Mouse (Mus musculus): Measurements from ENCODE around the gene Aph1b. TPM values are rescaled to one million over a fixed set of nuclear protein-coding genes. Genes with fewer than 3 reads are reported as not detected.
"Not testable (repeated sequence)": the region's sequence is repeated elsewhere in the genome, so short reads cannot be mapped to it uniquely, and the experiment has no call there.

Aph1b gene
- polyA plus RNA-seq, 1 experiment, result 6.5 TPM

DNA sequence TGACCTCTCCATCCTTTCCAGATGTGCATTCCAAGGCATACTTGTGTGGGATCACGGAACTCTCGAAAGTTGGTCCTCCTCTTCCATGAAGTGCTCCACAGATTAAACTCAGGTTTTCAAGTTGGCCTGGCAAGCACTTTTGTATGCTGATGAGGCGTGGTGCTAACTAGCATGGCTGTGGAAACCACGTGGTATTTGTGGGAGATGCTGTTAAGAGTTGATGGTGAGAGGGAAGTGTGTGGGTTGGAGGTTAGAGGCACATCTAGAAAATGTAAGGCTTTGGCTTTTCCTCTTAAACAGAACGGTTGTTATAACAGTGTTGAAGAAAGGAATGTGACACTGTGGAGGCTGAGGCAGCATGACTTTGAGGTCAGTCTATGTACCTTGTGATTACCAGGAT, 25.7 kb upstream of the Aph1b start:
- Histone ChIP-seq H3K36me3 (ENCODE audit: control insufficient read depth, insufficient read depth, low read length) (peaks cover 3% of the 10 kb centered on the region), H3K27ac (ENCODE audit: insufficient read depth, low read depth, low read length) (no peak overlapping the region), H3K27me3 (replicated peaks; ENCODE audit: control insufficient read depth, insufficient read depth, low read length) (no peaks in the 10 kb centered on the region), H3K4me1 (ENCODE audit: control insufficient read depth, insufficient read depth, low read length) (no peaks in the 10 kb centered on the region), H3K4me3 (ENCODE audit: insufficient read depth, low read depth, low read length) (no peak overlapping the region)
- WGBS, result 78% methylated on average over 5 of the region's 5 CpGs
- DNase-seq, result no peak
- TF ChIP-seq POLR2A (IDR thresholded peaks at IDR 0.05; ENCODE audit: low read depth, low read length) (no peak), CTCF (conservative IDR thresholded peaks at IDR 0.05; ENCODE audit: insufficient read depth, insufficient read length, low read depth, low read length) (no peak)

DNA sequence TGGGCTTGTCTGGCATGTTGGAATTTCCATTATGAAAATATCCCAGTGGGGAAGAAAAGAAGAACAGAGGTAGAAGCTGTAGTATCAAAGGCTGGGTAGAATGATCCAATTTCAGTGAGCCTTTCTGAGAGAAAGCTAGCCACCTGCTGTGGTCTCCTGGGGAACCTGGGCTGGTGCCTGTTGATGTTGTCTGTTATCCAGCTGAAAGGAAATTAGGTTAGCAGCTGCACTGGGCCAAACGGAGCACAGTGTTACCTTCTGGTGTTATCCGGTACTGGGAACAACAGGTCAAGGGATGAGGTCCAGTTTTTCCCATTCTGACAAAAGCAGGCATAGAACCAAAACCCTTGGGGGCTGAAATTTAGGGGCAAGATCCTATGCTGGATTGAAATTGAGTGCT, 18.1 kb upstream of the Aph1b start:
- Histone ChIP-seq H3K4me1 (ENCODE audit: control insufficient read depth, insufficient read depth, low read length) (no peaks in the 10 kb centered on the region), H3K27me3 (replicated peaks; ENCODE audit: control insufficient read depth, insufficient read depth, low read length) (no peaks in the 10 kb centered on the region), H3K36me3 (ENCODE audit: control insufficient read depth, insufficient read depth, low read length) (no peaks in the 10 kb centered on the region), H3K4me3 (ENCODE audit: insufficient read depth, low read depth, low read length) (no peak overlapping the region), H3K27ac (ENCODE audit: insufficient read depth, low read depth, low read length) (no peak overlapping the region)
- 62% methylated on average over 2 of the region's 2 CpGs for WGBS
- no peak for TF ChIP-seq CTCF (conservative IDR thresholded peaks at IDR 0.05; ENCODE audit: insufficient read depth, insufficient read length, low read depth, low read length)
- TF ChIP-seq POLR2A (IDR thresholded peaks at IDR 0.05; ENCODE audit: low read depth, low read length), result no peak
- DNase-seq, result no peak

DNA sequence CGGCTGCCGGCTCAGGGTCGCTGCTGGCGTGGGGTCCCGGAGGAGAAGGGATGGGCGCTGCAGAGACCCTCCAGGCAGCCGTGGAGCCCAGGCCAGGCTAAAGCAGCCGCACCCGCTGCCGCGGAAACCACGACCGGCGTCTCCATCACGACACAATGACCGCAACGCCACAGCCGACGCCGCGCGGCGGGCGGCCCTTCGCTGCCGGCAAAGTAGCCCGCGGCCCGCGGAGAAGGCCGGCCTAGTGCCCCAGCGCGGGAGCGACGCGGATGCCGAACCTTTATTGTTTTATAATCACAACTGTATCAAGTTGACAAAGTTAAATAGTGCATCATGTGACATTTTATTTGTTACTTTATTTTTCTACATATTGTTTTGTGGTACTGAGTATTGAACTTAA, 10.7 kb upstream of the Aph1b start:
- H3K27ac ChIP-seq (ENCODE audit: insufficient read depth, low read depth, low read length), result not testable (repeated sequence)

DNA sequence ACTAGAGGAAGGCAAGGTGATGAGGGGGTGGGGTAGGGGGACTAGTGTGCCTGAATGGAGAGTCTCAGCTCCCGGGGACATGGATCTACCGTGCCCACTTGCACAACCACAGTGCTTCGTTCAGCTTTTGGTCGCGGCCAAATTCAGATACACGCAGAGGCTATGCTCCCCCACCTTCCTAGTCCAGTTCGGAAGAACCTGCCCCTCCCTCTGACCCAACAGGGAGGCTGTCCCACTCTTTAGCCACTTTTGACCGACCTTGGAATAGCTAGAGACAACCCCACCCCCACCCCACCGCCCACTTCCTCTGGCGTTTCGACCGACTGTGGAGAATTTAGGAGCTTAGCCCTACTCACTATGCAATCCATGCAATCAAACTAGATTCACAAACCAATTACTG, 6.7 kb upstream of the Aph1b start:
- Histone ChIP-seq H3K36me3 (ENCODE audit: control insufficient read depth, insufficient read depth, low read length) (no peaks in the 10 kb centered on the region), H3K27me3 (replicated peaks; ENCODE audit: control insufficient read depth, insufficient read depth, low read length) (no peaks in the 10 kb centered on the region; the same call in 1 of the 2 replicates), H3K27ac (ENCODE audit: insufficient read depth, low read depth, low read length) (no peak overlapping the region), H3K4me3 (ENCODE audit: insufficient read depth, low read depth, low read length) (no peak overlapping the region), H3K4me1 (ENCODE audit: control insufficient read depth, insufficient read depth, low read length) (no peaks in the 10 kb centered on the region)
- WGBS, result 62% methylated on average over 12 of the region's 12 CpGs
- DNase-seq, result no peak
- TF ChIP-seq POLR2A (IDR thresholded peaks at IDR 0.05; ENCODE audit: low read depth, low read length), result no peak
- no peak for TF ChIP-seq CTCF (conservative IDR thresholded peaks at IDR 0.05; ENCODE audit: insufficient read depth, insufficient read length, low read depth, low read length)

More for the DNA sequence above, 10.7 kb upstream of the Aph1b start:
- not testable (repeated sequence) for H3K36me3 ChIP-seq (ENCODE audit: control insufficient read depth, insufficient read depth, low read length); H3K27me3 ChIP-seq (replicated peaks; ENCODE audit: control insufficient read depth, insufficient read depth, low read length); DNase-seq; H3K4me1 ChIP-seq (ENCODE audit: control insufficient read depth, insufficient read depth, low read length); H3K4me3 ChIP-seq (ENCODE audit: insufficient read depth, low read depth, low read length)
- WGBS, result 35% methylated on average over 33 of the region's 37 CpGs

DNA sequence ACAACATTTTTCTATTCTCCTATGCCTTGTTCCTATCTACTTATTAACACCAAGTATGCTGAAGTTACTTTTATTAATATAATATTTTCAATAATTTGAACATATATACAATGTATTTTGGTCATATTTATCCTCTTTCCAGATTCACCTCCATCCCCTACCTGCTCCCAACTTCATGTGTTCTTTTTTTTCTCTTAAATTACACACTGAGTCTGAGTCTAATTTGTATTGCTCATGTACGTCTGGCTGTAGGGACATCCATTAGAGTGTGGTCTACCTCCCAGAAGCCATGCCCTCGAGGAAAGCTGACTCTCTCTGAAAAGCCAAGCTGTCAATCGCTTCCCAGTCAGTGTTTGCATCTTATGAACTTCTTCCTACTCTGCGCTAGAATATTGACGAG, 1.4 kb upstream of the Aph1b start, which contains the start of gene Gm10647:
Gm10647 (plus strand) TSS at position 301 of the 400 bp plus-strand sequence.
- no peak for DNase-seq
- H3K4me3 ChIP-seq (ENCODE audit: insufficient read depth, low read depth, low read length), result peak within 1 kb of the TSS; percentile 66
- WGBS, result 79% methylated on average over 5 of the region's 5 CpGs
- H3K27ac ChIP-seq (ENCODE audit: insufficient read depth, low read depth, low read length), result peak within 1 kb of the TSS; percentile 40; the same call in 1 of the 2 replicates
- no peaks in the 10 kb centered on the region for H3K27me3 ChIP-seq (replicated peaks; ENCODE audit: control insufficient read depth, insufficient read depth, low read length)
- peaks cover 2% of the 10 kb centered on the region; the same call in 1 of the 2 replicates for H3K4me1 ChIP-seq (ENCODE audit: control insufficient read depth, insufficient read depth, low read length)
- TF ChIP-seq POLR2A (IDR thresholded peaks at IDR 0.05; ENCODE audit: low read depth, low read length) (no peak), CTCF (conservative IDR thresholded peaks at IDR 0.05; ENCODE audit: insufficient read depth, insufficient read length, low read depth, low read length) (no peak)
- H3K36me3 ChIP-seq (ENCODE audit: control insufficient read depth, insufficient read depth, low read length), result no peaks in the 10 kb centered on the region

DNA sequence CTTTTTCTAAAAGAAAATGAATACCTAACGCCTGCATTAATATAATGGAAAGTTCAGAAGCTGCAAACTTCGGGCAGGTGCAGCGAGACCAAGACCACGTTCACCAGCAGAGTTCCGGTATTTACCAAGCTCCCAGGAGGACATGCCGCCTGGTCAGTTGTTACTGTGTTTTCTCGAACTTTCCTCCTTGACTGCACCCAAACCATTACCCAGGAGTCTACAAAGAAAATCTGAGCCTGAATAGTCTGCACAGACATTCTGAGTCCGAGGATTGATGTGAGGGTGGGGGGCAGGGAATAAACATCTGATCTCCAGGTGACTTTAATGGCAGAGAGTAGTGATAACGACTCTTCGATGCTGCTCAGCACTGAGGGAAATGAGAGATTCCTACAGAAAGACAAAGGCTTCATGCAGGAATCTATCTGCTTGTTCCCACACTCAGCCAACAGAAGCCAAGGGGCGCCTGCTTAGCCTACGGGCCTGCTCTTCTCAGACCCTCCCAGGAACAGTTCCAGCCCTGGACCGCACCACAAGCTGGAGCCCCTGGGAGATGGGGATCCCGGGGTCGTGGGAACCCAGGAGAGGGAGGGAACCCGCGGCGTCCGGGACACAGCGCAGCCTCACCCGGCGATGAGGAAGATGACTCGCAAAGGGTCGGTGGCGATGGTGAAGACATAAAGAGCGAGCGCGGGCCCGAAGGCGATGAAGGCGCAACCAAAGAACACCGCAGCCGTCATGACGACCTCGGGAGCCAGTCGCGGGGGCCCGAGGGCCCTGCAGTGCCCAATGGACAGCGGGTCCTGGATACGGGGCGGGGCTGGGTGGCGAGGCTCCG, 444 bp downstream of the Aph1b start:
- no peaks in the 10 kb centered on the region for H3K27me3 ChIP-seq (replicated peaks; ENCODE audit: control insufficient read depth, insufficient read depth, low read length)
- peak overlapping the region; percentile 62 for H3K27ac ChIP-seq (ENCODE audit: insufficient read depth, low read depth, low read length)
- H3K4me3 ChIP-seq (ENCODE audit: insufficient read depth, low read depth, low read length), result peak overlapping the region; percentile 80

DNA sequence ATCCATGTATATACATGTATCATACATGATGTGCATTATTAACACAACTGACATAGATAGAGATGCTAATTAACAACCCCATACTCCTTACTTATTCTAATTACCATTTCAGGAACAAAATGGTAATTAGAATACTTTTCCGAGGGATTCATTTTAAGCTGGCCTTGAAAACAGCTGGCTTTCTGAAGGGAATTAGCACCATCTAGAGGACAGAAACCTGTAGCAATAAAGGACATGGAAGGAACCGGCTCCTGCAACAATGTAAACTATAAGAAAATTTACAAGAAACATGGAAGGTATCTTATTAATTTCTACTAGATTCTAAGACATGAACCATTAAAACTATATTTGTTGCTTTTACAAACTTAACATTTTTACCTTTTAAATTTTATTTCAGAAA, 7.5 kb downstream of the Aph1b start:
- no peaks in the 10 kb centered on the region for H3K27me3 ChIP-seq (replicated peaks; ENCODE audit: control insufficient read depth, insufficient read depth, low read length)
- no peak overlapping the region for H3K4me3 ChIP-seq (ENCODE audit: insufficient read depth, low read depth, low read length)
- no peaks in the 10 kb centered on the region for H3K36me3 ChIP-seq (ENCODE audit: control insufficient read depth, insufficient read depth, low read length)
- TF ChIP-seq POLR2A (IDR thresholded peaks at IDR 0.05; ENCODE audit: low read depth, low read length), result no peak
- TF ChIP-seq CTCF (conservative IDR thresholded peaks at IDR 0.05; ENCODE audit: insufficient read depth, insufficient read length, low read depth, low read length), result 0 out of 2 replicates have a peak, but pooled peaks have one; percentile 13
- no peaks in the 10 kb centered on the region for H3K4me1 ChIP-seq (ENCODE audit: control insufficient read depth, insufficient read depth, low read length)
- DNase-seq, result peak; percentile 72
- 5% methylated on average over 2 of the region's 2 CpGs for WGBS
- H3K27ac ChIP-seq (ENCODE audit: insufficient read depth, low read depth, low read length), result no peak overlapping the region

More for the DNA sequence above, 444 bp downstream of the Aph1b start:
- peaks cover 2% of the 10 kb centered on the region; the same call in 1 of the 2 replicates for H3K4me1 ChIP-seq (ENCODE audit: control insufficient read depth, insufficient read depth, low read length)
- no peaks in the 10 kb centered on the region for H3K36me3 ChIP-seq (ENCODE audit: control insufficient read depth, insufficient read depth, low read length)
- TF ChIP-seq POLR2A (IDR thresholded peaks at IDR 0.05; ENCODE audit: low read depth, low read length) (no peak), CTCF (conservative IDR thresholded peaks at IDR 0.05; ENCODE audit: insufficient read depth, insufficient read length, low read depth, low read length) (no peak)
- 2% methylated on average over 43 of the region's 43 CpGs for WGBS
- DNase-seq, result peak; percentile 24
